Mouse (Mus musculus) heart, embryonic 15.5 days (tissue): ENCODE measurements around the gene Srebf1. TPM values are rescaled to one million over a fixed set of nuclear protein-coding genes. Genes with fewer than 3 reads are reported as not detected.
A peak's percentile ranks its signal among the peaks of the same experiment; 100 is the strongest.

Experiments
- ATAC-seq: fragments of 200-750 bp; cut with Nextera tagmentation; replicated peaks from 2 replicates; pipeline ENCODE4 v1.8.0; 2017; ENCODE audit warnings: low read depth, moderate TSS enrichment; ENCODE audit not compliant: insufficient number of reproducible peaks, insufficient read depth, low FRiP score
- H3K27ac ChIP-seq: fragments of 300-500 bp; sonication (generic); 2 replicates; pipeline ENCODE4 v1.5.1; 2015; ENCODE audit warnings: mild to moderate bottlenecking, inconsistent platforms
- H3K27me3 ChIP-seq: fragments of 300-500 bp; sonication (generic); 2 replicates; pipeline ENCODE4 v1.6.1; 2015; ENCODE audit warnings: inconsistent platforms
- H3K36me3 ChIP-seq: fragments of 300-500 bp; sonication (generic); 2 replicates; pipeline ENCODE4 v1.6.1; 2015; ENCODE audit warnings: mild to moderate bottlenecking, inconsistent platforms
- H3K4me1 ChIP-seq: fragments of 300-500 bp; sonication (generic); replicated peaks from 2 replicates; pipeline ENCODE4 v1.6.1; 2015; ENCODE audit warnings: inconsistent platforms
- H3K4me2 ChIP-seq: fragments of 300-500 bp; sonication (generic); 2 replicates; pipeline ENCODE4 v1.6.1; 2015; ENCODE audit warnings: inconsistent platforms, mild to moderate bottlenecking, moderate library complexity
- H3K4me3 ChIP-seq: fragments of 300-500 bp; sonication (generic); 2 replicates; pipeline ENCODE4 v1.5.1; 2015; ENCODE audit warnings: mild to moderate bottlenecking, inconsistent platforms
- H3K9ac ChIP-seq: fragments of 300-500 bp; sonication (generic); 2 replicates; pipeline ENCODE4 v1.6.1; 2015; ENCODE audit warnings: mild to moderate bottlenecking, inconsistent platforms
- H3K9me3 ChIP-seq: fragments of 300-500 bp; sonication (generic); replicated peaks from 2 replicates; pipeline ENCODE4 v1.6.1; 2016; ENCODE audit warnings: inconsistent platforms
- WGBS: fragments of 180-500 bp; shearing (Covaris S2); methylation state at CpG from one replicate; pipeline ENCODE4 v1.1.7; 2015; ENCODE audit warnings: mixed read lengths; 5-methylcytosine and 5-hydroxymethylcytosine counted together
- polyA plus RNA-seq: library from polyadenylated mRNA; unstranded; fragments of >200 nt; fragmentation: Nextera tagmentation; extraction: Ambion mirVana; gene quantifications from 2 replicates; pipeline ENCODE4 v1.2.1, GENCODE M21; 2015

The Srebf1 gene
- polyA plus RNA-seq, 1 experiment from 2014 or later = 36.5 TPM

DNA sequence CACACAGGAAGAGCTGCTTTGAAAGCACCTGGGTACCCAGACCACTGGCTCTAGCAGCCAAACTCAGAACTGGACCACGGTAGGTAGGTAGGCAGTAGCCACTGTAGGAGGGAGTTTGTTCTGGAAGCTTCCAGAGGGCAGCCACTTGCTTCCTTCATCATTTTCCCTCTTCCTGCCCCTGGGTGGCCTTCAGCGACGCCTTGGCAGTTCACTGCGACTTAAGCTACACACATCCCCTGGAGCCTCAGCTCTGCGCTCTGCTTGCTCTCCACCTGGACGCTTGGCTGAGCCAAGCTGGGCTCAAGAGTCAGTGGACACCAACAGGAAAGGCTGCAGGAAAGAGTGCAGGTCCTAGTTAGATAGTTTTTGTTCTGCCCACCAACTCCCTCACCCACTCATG is 44.4 kb downstream of the Srebf1 start:
- ATAC-seq = no peak
- Histone ChIP-seq H3K27me3 (no peaks in the 10 kb centered on the region), H3K9ac (0 out of 2 replicates have a peak overlapping the region, but pooled peaks have one; percentile 1), H3K4me3 (no peak overlapping the region), H3K36me3 (no peaks in the 10 kb centered on the region), H3K4me2 (peak overlapping the region; percentile 98; the same call in 1 of the 2 replicates), H3K9me3 (no peaks in the 10 kb centered on the region), H3K27ac (peak overlapping the region; percentile 99), H3K4me1 (peaks cover 96% of the 10 kb centered on the region)
- WGBS = 46% methylated on average over 6 of the region's 6 CpGs

DNA sequence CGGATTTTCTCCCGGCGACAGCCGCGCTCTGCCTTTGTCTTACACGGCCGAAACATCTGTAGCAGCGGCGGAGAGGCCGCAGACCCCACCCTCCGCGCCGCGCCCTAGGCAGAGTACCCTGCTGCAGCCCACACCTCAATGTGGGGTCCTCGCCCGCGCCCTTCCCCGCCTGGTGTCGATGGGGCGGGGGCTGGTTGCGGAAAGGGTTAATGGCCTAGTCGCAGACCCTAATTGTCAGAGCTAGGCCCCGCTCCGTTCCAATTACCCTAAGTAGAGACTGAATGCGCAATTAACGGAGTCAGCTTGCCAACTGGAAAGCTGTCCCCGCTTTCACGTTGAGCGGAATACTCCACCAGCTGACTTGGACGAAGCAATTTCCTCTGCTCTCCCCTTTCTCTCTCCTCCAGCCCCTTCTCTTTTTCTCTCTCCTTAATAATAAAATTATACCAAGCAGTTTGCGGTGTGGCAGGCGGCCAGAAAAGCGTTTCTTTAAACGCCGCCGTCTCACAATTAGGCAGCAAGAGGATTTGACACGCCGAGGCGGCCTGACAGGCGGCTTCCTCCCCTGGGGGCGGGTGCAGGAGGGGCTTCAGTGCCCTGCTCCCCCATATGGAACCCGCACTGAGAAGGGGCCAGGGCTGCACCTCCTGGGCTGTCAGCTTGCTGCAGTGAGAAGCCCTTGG is 45.3 kb downstream of the Srebf1 start:
- H3K4me1 ChIP-seq = peaks cover 96% of the 10 kb centered on the region
- no peaks in the 10 kb centered on the region for H3K36me3 ChIP-seq
- WGBS = 3% methylated on average over 42 of the region's 42 CpGs
- no peak for ATAC-seq
- H3K27me3 ChIP-seq = no peaks in the 10 kb centered on the region
- H3K4me3 ChIP-seq = peak overlapping the region; percentile 64
- H3K9me3 ChIP-seq = no peaks in the 10 kb centered on the region
- H3K9ac ChIP-seq = peak overlapping the region; percentile 72
- peak overlapping the region; percentile 98 for H3K4me2 ChIP-seq
- peak overlapping the region; percentile 99 for H3K27ac ChIP-seq

DNA sequence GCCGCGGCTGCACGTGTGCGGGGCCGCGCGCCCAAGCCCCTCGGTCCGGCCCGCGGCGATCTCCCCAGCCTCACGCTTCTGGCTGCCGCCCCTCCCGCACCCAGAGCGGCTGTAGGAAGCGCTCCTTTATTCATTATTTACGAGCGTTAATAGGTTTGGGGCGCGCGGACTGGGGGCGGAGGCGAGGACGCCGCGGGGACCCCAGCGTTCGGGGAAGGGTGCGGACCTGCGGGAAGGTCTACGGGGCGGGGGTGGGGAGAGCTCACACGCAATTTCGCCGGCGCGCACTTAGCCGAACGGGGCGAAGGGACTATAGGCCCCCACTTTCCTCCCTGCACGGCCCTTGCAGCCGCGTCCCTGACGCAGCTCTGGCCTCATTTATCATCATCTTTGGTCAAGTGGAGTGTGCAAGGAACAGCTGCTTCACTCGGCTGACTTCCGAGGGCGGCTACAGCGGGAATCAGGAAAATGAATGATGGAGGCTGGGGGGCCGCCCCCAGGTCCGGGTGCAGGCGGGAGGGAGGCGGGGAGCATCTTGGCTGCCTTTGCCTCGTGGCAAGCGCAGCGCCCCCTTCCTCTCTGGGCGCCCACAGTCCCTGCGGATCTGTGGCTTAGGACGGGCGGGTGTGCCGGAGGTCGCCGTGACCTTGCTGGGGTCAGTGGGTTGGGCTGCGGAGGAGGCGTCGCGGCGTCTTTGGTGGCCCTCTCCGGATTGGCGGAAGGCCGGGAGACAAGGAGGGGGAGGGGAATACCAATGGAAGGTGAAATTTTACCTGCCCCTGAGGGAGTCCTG is 46.0 kb downstream of the Srebf1 start:
- Histone ChIP-seq H3K36me3 (no peaks in the 10 kb centered on the region), H3K9ac (peak overlapping the region; percentile 72), H3K4me2 (peak overlapping the region; percentile 98), H3K27ac (peak overlapping the region; percentile 99), H3K4me3 (peak overlapping the region; percentile 64), H3K4me1 (peaks cover 96% of the 10 kb centered on the region), H3K9me3 (no peaks in the 10 kb centered on the region), H3K27me3 (no peaks in the 10 kb centered on the region)
- under 1% methylated on average over 71 of the region's 71 CpGs for WGBS
- ATAC-seq = peak; percentile 67

DNA sequence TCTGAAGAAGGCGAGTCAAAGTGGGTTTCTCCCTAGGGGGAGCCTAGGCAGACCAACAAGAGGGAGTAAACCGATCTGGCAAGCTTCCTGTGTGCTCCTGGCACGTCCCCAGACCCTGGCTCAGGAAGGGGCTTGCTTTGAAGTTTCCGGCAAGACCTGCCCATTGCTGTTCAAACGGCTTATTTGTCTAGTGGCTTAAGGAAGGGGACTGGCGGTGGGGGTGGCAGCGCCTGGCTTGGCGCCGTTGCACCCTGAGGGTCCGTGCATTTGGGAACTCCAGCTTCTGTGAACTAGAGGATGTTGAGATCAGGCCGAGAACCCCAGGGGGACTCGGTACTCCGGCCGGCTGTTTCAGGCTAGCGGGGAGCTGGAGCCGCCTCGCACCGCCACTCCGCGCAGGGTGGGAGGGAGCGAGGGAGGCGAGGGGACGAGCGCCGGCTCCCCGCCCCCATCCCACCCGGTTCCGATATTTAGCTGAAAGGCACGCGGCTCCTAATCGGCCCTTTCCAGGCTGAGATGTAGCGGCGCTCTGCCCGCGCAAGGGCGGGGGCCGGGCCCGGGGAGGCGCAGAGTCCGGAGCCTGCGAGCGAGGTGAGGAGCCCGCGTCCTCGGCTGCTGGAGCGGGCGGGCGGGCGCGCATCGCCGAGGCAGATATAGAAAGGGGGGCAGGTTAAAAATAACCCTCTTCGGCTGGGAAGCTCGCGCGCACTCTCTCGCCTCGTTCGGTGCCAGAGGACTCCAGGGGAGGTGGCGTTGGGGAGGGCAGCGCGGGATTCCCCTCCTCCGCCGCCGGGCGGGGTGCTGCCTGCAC is 46.8 kb downstream of the Srebf1 start:
- Histone ChIP-seq H3K4me2 (peak overlapping the region; percentile 98), H3K36me3 (no peaks in the 10 kb centered on the region)

DNA sequence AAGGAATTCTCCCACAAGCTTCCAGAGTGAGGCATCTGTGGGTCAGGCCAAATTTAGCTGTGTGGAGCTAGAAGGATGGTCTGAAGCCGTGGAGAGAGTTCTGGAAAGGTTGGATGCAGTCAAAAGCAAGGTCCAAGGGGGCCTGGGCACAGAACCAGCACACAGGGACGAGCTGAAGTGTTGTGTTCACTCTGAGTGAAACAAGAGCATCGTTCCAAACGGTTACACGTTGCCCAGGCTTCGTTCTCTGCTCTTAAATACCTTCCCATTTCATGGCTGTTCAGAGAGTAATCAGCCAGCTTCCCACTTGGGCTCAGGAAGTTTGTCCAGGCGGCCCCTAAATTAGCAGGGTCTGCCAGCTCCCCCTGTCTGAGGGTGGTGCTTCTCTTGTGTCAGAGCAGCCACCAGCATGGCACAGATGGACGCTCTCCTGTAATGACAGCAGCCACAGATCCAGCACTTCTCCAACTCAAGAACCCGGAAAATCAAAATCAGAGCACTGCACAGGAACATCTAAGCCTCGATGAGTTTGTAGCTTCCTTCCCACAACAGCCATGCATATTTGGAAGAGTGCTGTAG is 48.7 kb downstream of the Srebf1 start:
- 51% methylated on average over 10 of the region's 10 CpGs for WGBS
- Histone ChIP-seq H3K9ac (no peak overlapping the region), H3K4me2 (no peak overlapping the region), H3K27ac (peak overlapping the region; percentile 99), H3K36me3 (no peaks in the 10 kb centered on the region), H3K9me3 (no peaks in the 10 kb centered on the region), H3K27me3 (no peaks in the 10 kb centered on the region), H3K4me3 (no peak overlapping the region), H3K4me1 (peaks cover 96% of the 10 kb centered on the region)
- ATAC-seq = no peak

More for the DNA sequence above, 46.8 kb downstream of the Srebf1 start:
- H3K27ac ChIP-seq = peak overlapping the region; percentile 99
- peak overlapping the region; percentile 72 for H3K9ac ChIP-seq
- no peaks in the 10 kb centered on the region for H3K27me3 ChIP-seq
- WGBS = under 1% methylated on average over 65 of the region's 66 CpGs
- no peaks in the 10 kb centered on the region for H3K9me3 ChIP-seq
- peak; percentile 85 for ATAC-seq
- H3K4me3 ChIP-seq = peak overlapping the region; percentile 64
- H3K4me1 ChIP-seq = peaks cover 96% of the 10 kb centered on the region

- Histone ChIP-seq H3K4me1 (peaks cover 96% of the 10 kb centered on the region), H3K27me3 (no peaks in the 10 kb centered on the region), H3K27ac (peak overlapping the region; percentile 99), H3K9me3 (no peaks in the 10 kb centered on the region), H3K36me3 (no peaks in the 10 kb centered on the region), H3K4me2 (no peak overlapping the region), H3K9ac (no peak overlapping the region), H3K4me3 (no peak overlapping the region)
- 57% methylated on average over 3 of the region's 3 CpGs for WGBS
- ATAC-seq = no peak
These were observed 50.3 kb downstream of the Srebf1 start for GRCm38 (mm10) chr11:60172074-60172473.

- no peak overlapping the region for H3K4me3 ChIP-seq
- ATAC-seq = no peak; the same call in 1 of the 2 replicates
- H3K9ac ChIP-seq = 0 out of 2 replicates have a peak overlapping the region, but pooled peaks have one; percentile 15
- no peaks in the 10 kb centered on the region for H3K27me3 ChIP-seq
- peak overlapping the region; percentile 75 for H3K27ac ChIP-seq
- peak overlapping the region; percentile 20; the same call in 1 of the 2 replicates for H3K4me2 ChIP-seq
- H3K9me3 ChIP-seq = no peaks in the 10 kb centered on the region
- H3K36me3 ChIP-seq = no peaks in the 10 kb centered on the region
- peaks cover 87% of the 10 kb centered on the region for H3K4me1 ChIP-seq
- 34% methylated on average over 9 of the region's 9 CpGs for WGBS
These were observed 53.6 kb downstream of the Srebf1 start for GRCm38 (mm10) chr11:60168780-60169179.

GRCm38 (mm10) chr11:60165076-60165475 is 57.3 kb downstream of the Srebf1 start:
- WGBS = 61% methylated on average over 5 of the region's 5 CpGs
- ATAC-seq = no peak
- Histone ChIP-seq H3K9me3 (no peaks in the 10 kb centered on the region), H3K27me3 (no peaks in the 10 kb centered on the region), H3K9ac (no peak overlapping the region), H3K36me3 (no peaks in the 10 kb centered on the region), H3K4me2 (no peak overlapping the region), H3K27ac (peak overlapping the region; percentile 25; the same call in 1 of the 2 replicates), H3K4me3 (no peak overlapping the region), H3K4me1 (peaks cover 85% of the 10 kb centered on the region)

- Histone ChIP-seq H3K27ac (peak overlapping the region; percentile 25; the same call in 1 of the 2 replicates), H3K4me2 (no peak overlapping the region), H3K4me1 (peaks cover 85% of the 10 kb centered on the region), H3K4me3 (no peak overlapping the region), H3K9me3 (no peaks in the 10 kb centered on the region), H3K27me3 (no peaks in the 10 kb centered on the region), H3K9ac (no peak overlapping the region), H3K36me3 (no peaks in the 10 kb centered on the region)
- WGBS = 60% methylated on average over 6 of the region's 6 CpGs
- no peak for ATAC-seq
These were observed 57.9 kb downstream of the Srebf1 start for GRCm38 (mm10) chr11:60164450-60164849.

DNA sequence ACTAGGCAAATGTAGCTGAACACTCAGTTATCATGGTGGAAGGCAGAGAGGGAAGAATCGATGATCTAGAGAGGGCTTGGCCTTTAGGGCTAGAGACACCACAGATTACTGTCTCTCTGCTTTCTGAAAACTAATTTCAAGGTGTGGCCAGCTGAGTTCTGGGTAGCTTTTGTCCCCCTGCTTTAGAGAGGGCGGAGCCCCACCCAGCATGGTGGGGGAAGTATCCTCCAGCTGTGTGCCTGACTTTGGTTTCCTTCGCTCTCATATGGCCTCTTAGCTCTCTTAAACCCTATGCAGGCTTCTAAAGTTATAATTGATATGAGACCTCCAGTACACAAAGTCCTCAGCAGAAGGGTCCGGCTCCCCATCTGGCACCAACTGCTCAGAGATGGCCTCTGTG is 59.0 kb downstream of the Srebf1 start:
- H3K9ac ChIP-seq = no peak overlapping the region
- 87% methylated on average over 4 of the region's 4 CpGs for WGBS
- H3K4me2 ChIP-seq = no peak overlapping the region
- H3K4me3 ChIP-seq = no peak overlapping the region
- no peak for ATAC-seq
- no peaks in the 10 kb centered on the region for H3K9me3 ChIP-seq
- no peaks in the 10 kb centered on the region for H3K27me3 ChIP-seq
- no peaks in the 10 kb centered on the region for H3K36me3 ChIP-seq
- H3K27ac ChIP-seq = no peak overlapping the region
- peaks cover 78% of the 10 kb centered on the region for H3K4me1 ChIP-seq

- no peaks in the 10 kb centered on the region for H3K27me3 ChIP-seq
- H3K4me1 ChIP-seq = peaks cover 76% of the 10 kb centered on the region
- H3K9ac ChIP-seq = no peak overlapping the region
- no peak for ATAC-seq
- WGBS = 80% methylated on average over 1 of the region's 1 CpGs
- H3K36me3 ChIP-seq = no peaks in the 10 kb centered on the region
- no peak overlapping the region for H3K4me2 ChIP-seq
- no peak overlapping the region for H3K27ac ChIP-seq
- no peak overlapping the region for H3K4me3 ChIP-seq
- H3K9me3 ChIP-seq = no peaks in the 10 kb centered on the region
These were observed 59.8 kb downstream of the Srebf1 start for GRCm38 (mm10) chr11:60162547-60162946.
